Mouse (Mus musculus) myocyte (in vitro differentiated cells): ENCODE measurements at regions not wholly inside any gene's neighbourhood (a gene's known extent, or its start where the extent isn't known, plus 50 kb on each side); places are given as distances from the start of the nearest gene placed in this dataset.

ENCODE experiments used
- CEBPB ChIP-seq: IDR thresholded peaks from 2 replicates; pipeline ENCODE4 v1.6.1; 2011; ENCODE audit warnings: mild to moderate bottlenecking, moderate library complexity; ENCODE audit not compliant: poor library complexity, insufficient read depth, severe bottlenecking
- E2F4 ChIP-seq: IDR thresholded peaks from one replicate; pipeline ENCODE4 v1.6.1; 2011; ENCODE audit warnings: mild to moderate bottlenecking, control low read depth, moderate library complexity; ENCODE audit not compliant: insufficient read depth
- MAX ChIP-seq: IDR thresholded peaks from one replicate; pipeline ENCODE4 v1.6.1; 2011; ENCODE audit warnings: low read depth, mild to moderate bottlenecking, control low read depth
- MYOD1 ChIP-seq, 3 experiments: IDR thresholded peaks; one replicate each; pipeline ENCODE4 v1.6.1; 2011; ENCODE audit warnings: control low read depth in 2 of 3, low read depth in 2 of 3, mild to moderate bottlenecking in 2 of 3, moderate library complexity in 1 of 3; ENCODE audit not compliant: insufficient read length in 2 of 3, control insufficient read depth in 1 of 3
- POLR2A ChIP-seq: IDR thresholded peaks from one replicate; pipeline ENCODE4 v1.6.1; 2011; ENCODE audit warnings: low read depth, mild to moderate bottlenecking, control low read depth, moderate library complexity; ENCODE audit not compliant: insufficient read length
- POLR2AphosphoS2 ChIP-seq: IDR thresholded peaks from one replicate; pipeline ENCODE4 v1.6.1; 2011; ENCODE audit warnings: low read depth, control low read depth; ENCODE audit not compliant: insufficient read length
- SRF ChIP-seq: IDR thresholded peaks from one replicate; pipeline ENCODE4 v1.6.1; 2011; ENCODE audit warnings: low read depth; ENCODE audit not compliant: control insufficient read depth, insufficient read length
- TCF12 ChIP-seq: IDR thresholded peaks from one replicate; pipeline ENCODE4 v1.6.1; 2011; ENCODE audit warnings: mild to moderate bottlenecking, control low read depth; ENCODE audit not compliant: poor library complexity, insufficient read depth, severe bottlenecking
- USF1 ChIP-seq: IDR thresholded peaks from one replicate; pipeline ENCODE4 v1.6.1; 2011; ENCODE audit warnings: low read depth, mild to moderate bottlenecking, control low read depth, moderate library complexity

DNA sequence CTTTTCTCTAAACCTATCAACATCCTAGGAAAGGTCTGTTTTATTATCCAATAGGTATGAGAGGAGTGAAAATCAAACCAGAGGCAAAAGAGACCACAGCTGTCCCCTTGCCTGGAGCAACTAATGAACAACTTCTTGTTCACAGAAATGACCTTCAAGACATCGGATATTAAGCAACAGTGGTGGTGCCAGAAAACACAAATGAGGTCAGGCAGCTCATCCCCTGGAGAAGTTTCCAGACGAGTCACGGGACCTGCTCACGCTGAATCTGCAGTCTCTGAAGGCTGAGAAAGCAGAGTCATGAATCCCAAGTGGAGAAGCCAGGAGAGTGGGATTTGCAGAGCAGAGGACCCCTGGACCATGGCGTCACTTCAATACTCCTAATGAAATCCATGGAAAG, 183.6 kb downstream of the Efnb2 start:
- no peak for TF ChIP-seq POLR2A
- TF ChIP-seq POLR2AphosphoS2 = no peak
- TF ChIP-seq E2F4 = no peak
- no peak for TF ChIP-seq TCF12
- no peak for TF ChIP-seq USF1
- no peak for TF ChIP-seq SRF
- TF ChIP-seq MYOD1 (IDR thresholded peaks at IDR 0.05; ENCODE audit: control insufficient read depth in 1 of 3, insufficient read length in 2 of 3, low read depth in 2 of 3) = no peak
- TF ChIP-seq MAX = no peak
- TF ChIP-seq CEBPB = no peak
